In genomic region chr14:54235825-54236540, GRCm38 (mm10) we compare ENCODE assay signal across 39 mouse cellular contexts. TPM values are rescaled to one million over a fixed set of nuclear protein-coding genes. Genes with fewer than 3 reads are reported as not detected.
DNase-seq lines count a peak whose midpoint lies in the region; ATAC-seq lines count a peak whose summit lies in the region.
"Had no signal": no experiment of that assay in that cellular context is flagged by ENCODE, and none has a peak within 500 bp of the region (broad histone marks: within the 10 kb centered on the region; RNA-seq: fewer than 3 reads in every experiment).

No protein-coding gene starts in this region.

- no peak overlapping the region for H3K9ac ChIP-seq in kidney, embryonic 15.5 days
- H3K9ac ChIP-seq: embryonic facial prominence, embryonic 13.5 days; forebrain, postnatal 0 days; heart, embryonic 13.5 days; hindbrain, embryonic 14.5 days; limb, embryonic 15.5 days; liver, embryonic 13.5 days; midbrain, embryonic 13.5 days had no signal

- peaks cover 36% of the 10 kb centered on the region for H3K4me1 ChIP-seq in kidney, embryonic 15.5 days
- H3K4me1 ChIP-seq in heart, embryonic 10.5 days, result peaks cover 43% of the 10 kb centered on the region

- H3K27me3 ChIP-seq in kidney, embryonic 15.5 days, result no peaks in the 10 kb centered on the region
- H3K27me3 ChIP-seq in heart, embryonic 10.5 days (ENCODE audit: insufficient read depth, poor library complexity, severe bottlenecking), result no peaks in the 10 kb centered on the region
- H3K27me3 ChIP-seq: embryonic facial prominence, embryonic 13.5 days; heart, embryonic 13.5 days; limb, embryonic 15.5 days; liver, embryonic 13.5 days; midbrain, embryonic 13.5 days; neural tube, embryonic 13.5 days had no signal

- H3K4me3 ChIP-seq in kidney, embryonic 15.5 days (replicated peaks), result no peak overlapping the region
- no peak overlapping the region for H3K4me3 ChIP-seq in heart, embryonic 10.5 days
- H3K4me3 ChIP-seq: embryonic facial prominence, embryonic 13.5 days; forebrain, embryonic 10.5 days; heart, adult 2 months; heart, embryonic 13.5 days; limb, embryonic 10.5 days; limb, embryonic 15.5 days; liver, embryonic 13.5 days; midbrain, embryonic 13.5 days; neural tube, embryonic 13.5 days had no signal

- WGBS in kidney, embryonic 15.5 days, result 83% methylated on average over 5 of the region's 5 CpGs
- 89% methylated on average over 5 of the region's 5 CpGs for WGBS in heart, embryonic 10.5 days

- H3K27ac ChIP-seq in kidney, embryonic 15.5 days, result 0 out of 2 replicates have a peak overlapping the region, but pooled peaks have one; percentile 6
- H3K27ac ChIP-seq in heart, embryonic 10.5 days, result no peak overlapping the region
- H3K27ac ChIP-seq: embryonic facial prominence, embryonic 13.5 days; forebrain, embryonic 10.5 days; heart, adult 2 months; heart, embryonic 13.5 days; hindbrain, embryonic 14.5 days; limb, embryonic 10.5 days; limb, embryonic 15.5 days; liver, embryonic 13.5 days; macrophage; midbrain, embryonic 13.5 days; stomach, postnatal 0 days had no signal

- peaks cover 50% of the 10 kb centered on the region for H3K36me3 ChIP-seq in kidney, embryonic 15.5 days
- peaks cover 27% of the 10 kb centered on the region for H3K36me3 ChIP-seq in heart, embryonic 10.5 days

- no peak for ATAC-seq in kidney, embryonic 15.5 days (replicated peaks; ENCODE audit: low FRiP score)
- ATAC-seq: activated CD4-positive, CD25-positive, alpha-beta regulatory T cell, adult 4 months; forebrain, postnatal 0 days; midbrain, embryonic 13.5 days had no signal

- DNase-seq in kidney, adult 11 months, result no peak
- peak; percentile 43 for DNase-seq in ovary, postnatal 36 days (ENCODE audit: low spot score)
- DNase-seq in ovary, postnatal 10 days (ENCODE audit: low spot score), result no peak
- peak; percentile 73 for DNase-seq in adrenal gland, postnatal 10 days
- no peak for DNase-seq in heart, embryonic 10.5 days (ENCODE audit: low spot score)
- no peak for DNase-seq in right cerebral cortex, postnatal 10 days (ENCODE audit: low spot score in 2 of 2)
- DNase-seq: cerebellum, adult 18-20 months; cerebellum, postnatal 10 days; forebrain, postnatal 0 days; heart, adult 2 months; heart, postnatal 10 days; kidney, adult 8-10 months; kidney, postnatal 10 days; layer of hippocampus, adult 9-11 months; liver, embryonic 13.5 days; lung, adult 18-20 months; right cerebral cortex, adult 18-20 months; right cerebral cortex, postnatal 4 days had no signal

- H3K4me2 ChIP-seq in kidney, embryonic 15.5 days, result no peak overlapping the region
- H3K4me2 ChIP-seq: embryonic facial prominence, embryonic 13.5 days; heart, embryonic 13.5 days; hindbrain, embryonic 14.5 days; limb, embryonic 15.5 days; liver, embryonic 13.5 days; midbrain, embryonic 13.5 days; neural tube, embryonic 13.5 days had no signal

- no peaks in the 10 kb centered on the region for H3K9me3 ChIP-seq in kidney, embryonic 15.5 days (replicated peaks)
- no peaks in the 10 kb centered on the region for H3K9me3 ChIP-seq in heart, embryonic 10.5 days
- H3K9me3 ChIP-seq: embryonic facial prominence, embryonic 13.5 days; forebrain, embryonic 10.5 days; heart, embryonic 13.5 days; limb, embryonic 10.5 days; limb, embryonic 15.5 days; liver, embryonic 13.5 days; midbrain, embryonic 13.5 days; neural tube, embryonic 13.5 days had no signal

RNA-seq across cellular contexts. Expression of gene Dad1, which starts 17.9 kb away (rescaled TPM):
- 427 and 441 TPM in 2 replicates for polyA plus RNA-seq in kidney, embryonic 15.5 days (2015; fragmentation: Nextera tagmentation; extraction: Ambion mirVana)
- total RNA-seq in adrenal gland, postnatal 10 days (2021), result 100 to 1,000 TPM; 171 to 191 TPM
- 298 and 356 TPM in 2 replicates for polyA plus RNA-seq in heart, embryonic 10.5 days (2016; fragmentation: Nextera tagmentation; extraction: Ambion mirVana)

RNA-seq across cellular contexts. Expression of gene Abhd4, which starts 18.0 kb away (rescaled TPM):
- 61.3 and 67.6 TPM in 2 replicates for polyA plus RNA-seq in kidney, embryonic 15.5 days (2015; fragmentation: Nextera tagmentation; extraction: Ambion mirVana)
- 100 to 1,000 TPM; 206 to 229 TPM for total RNA-seq in adrenal gland, postnatal 10 days (2021)
- 66.0 and 89.0 TPM in 2 replicates for polyA plus RNA-seq in heart, embryonic 10.5 days (2016; fragmentation: Nextera tagmentation; extraction: Ambion mirVana)

RNA-seq across cellular contexts. Expression of gene Olfr49, which starts 48.8 kb away (rescaled TPM):
- polyA plus RNA-seq in kidney, embryonic 15.5 days (2015; fragmentation: Nextera tagmentation; extraction: Ambion mirVana), result 0.14 TPM in 1 of 2 replicates, not detected in the other
- not detected for total RNA-seq in adrenal gland, postnatal 10 days (2021)
- 0.08 TPM in 1 of 2 replicates, not detected in the other for polyA plus RNA-seq in heart, embryonic 10.5 days (2016; fragmentation: Nextera tagmentation; extraction: Ambion mirVana)
- total RNA-seq: common myeloid progenitor, adult 5-6 weeks; forebrain, postnatal 0 days; gastrocnemius, adult 8-10 months; gastrocnemius, postnatal 4 days; heart, adult 2 months; heart, postnatal 10 days; hematopoietic stem cell, adult 5-6 weeks; left cerebral cortex, postnatal 10 days; megakaryocyte-erythroid progenitor cell, adult 5-6 weeks had no signal
- polyA plus RNA-seq: embryonic facial prominence, embryonic 13.5 days; forebrain, embryonic 10.5 days; forebrain, postnatal 0 days; heart, adult 2 months; heart, embryonic 13.5 days; hindbrain, embryonic 14.5 days; intestine, embryonic 14.5 days; limb, embryonic 10.5 days; limb, embryonic 15.5 days; liver, embryonic 13.5 days; macrophage; midbrain, embryonic 13.5 days; neural tube, embryonic 13.5 days; spleen, adult 2 months; thymus, postnatal 0 days had no signal

Comparison
In these comparisons a context has a peak if more than half of its experiments do, and no peak if none do; other contexts are left out.
1. DNase-seq: peak in ovary, postnatal 36 days (single experiment) and adrenal gland, postnatal 10 days (single experiment); none in kidney, adult 11 months (single experiment), ovary, postnatal 10 days (single experiment), heart, embryonic 10.5 days (single experiment) and right cerebral cortex, postnatal 10 days (0 of 2).